Mouse (Mus musculus): ENCODE measurements at regions not wholly inside any gene's neighbourhood (a gene's known extent, or its start where the extent isn't known, plus 50 kb on each side); places are given as distances from the start of the nearest gene placed in this dataset.

DNA sequence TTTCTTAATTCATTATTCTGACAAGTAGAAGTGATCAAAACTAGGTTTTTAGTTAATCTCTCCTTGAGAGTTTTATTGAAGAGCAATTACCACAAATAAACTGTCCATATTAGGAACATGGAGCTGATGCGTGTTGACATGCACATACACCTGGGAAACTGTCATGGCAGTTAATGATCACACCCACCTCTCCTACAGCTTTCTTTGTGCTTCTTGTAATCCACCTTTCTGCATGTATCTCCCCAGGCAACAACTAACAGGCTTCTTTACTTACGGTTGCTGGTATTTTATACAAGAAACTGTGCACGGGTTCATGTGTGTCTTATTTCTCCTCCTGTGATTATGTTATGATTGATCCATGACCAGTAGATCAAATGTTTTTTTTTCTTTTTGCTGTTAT is 296.0 kb upstream of the Nr5a2 start:
- dilution Hi-C loops (cut with MboI; ENCODE audit: extremely low pct_ligation_motif_present, extremely low pct_unique_long_range_greater_than_20kb, low sequenced_read_pairs) = no loop called here
- in situ Hi-C loops (cut with MboI; ENCODE audit: low pct_ligation_motif_present, low pct_unique_long_range_greater_than_20kb, low sequenced_read_pairs) = no loop called here
- no peak for DNase-seq (ENCODE audit: extremely low read depth)

DNA sequence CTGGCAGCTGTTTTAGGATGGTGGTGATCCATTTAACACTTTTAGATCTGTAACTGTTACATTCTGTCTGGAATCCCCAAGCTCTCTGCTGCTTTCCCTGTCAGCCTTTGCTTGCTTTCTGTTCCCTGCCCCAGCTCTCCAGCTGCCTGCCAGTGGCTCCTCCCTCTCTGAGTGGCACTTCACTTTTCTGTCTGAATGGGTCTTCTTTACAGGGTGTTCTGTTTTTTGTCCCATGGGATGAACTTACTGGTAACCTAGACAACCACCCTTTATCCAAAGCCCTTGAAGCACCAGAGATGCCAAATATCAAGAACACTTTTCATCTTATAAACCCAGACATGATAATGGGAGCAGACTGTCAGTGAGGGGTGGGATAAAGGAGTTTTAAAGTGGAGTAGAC is 294.8 kb upstream of the Nr5a2 start:
- Histone ChIP-seq H3K79me2 (replicated peaks; ENCODE audit: control insufficient read depth, extremely low read depth, insufficient read depth, poor library complexity, severe bottlenecking) (no peaks in the 10 kb centered on the region), H3K9ac (ENCODE audit: insufficient read depth, low read depth) (no peak overlapping the region), H3K4me2 (ENCODE audit: insufficient read depth, low read depth, poor library complexity, severe bottlenecking) (no peak overlapping the region), H3K9me3 (replicated peaks; ENCODE audit: low read length) (no peaks in the 10 kb centered on the region), H3K4me1 (ENCODE audit: control insufficient read depth in 1 of 2, insufficient read depth in 2 of 2) (peaks cover 0 to 7% of the 10 kb centered on the region in 2 experiments; a peak in 1 of 4 replicates), H3K27me3 (replicated peaks) (no peaks in the 10 kb centered on the region), H3K27ac (ENCODE audit: insufficient read depth, low read depth) (no peak overlapping the region), H3K4me3 (replicated peaks in 1 of 3; ENCODE audit: low read depth in 2 of 3, low read length in 2 of 3, poor library complexity in 1 of 3) (no peak overlapping the region), H3K36me3 (replicated peaks in 1 of 2; ENCODE audit: control insufficient read depth in 1 of 2, insufficient read depth in 1 of 2, low read length in 1 of 2) (no peaks in the 10 kb centered on the region)
- no peak for TF ChIP-seq SIN3A (IDR thresholded peaks at IDR 0.05; ENCODE audit: low read length)
- TF ChIP-seq MAZ (IDR thresholded peaks at IDR 0.05; ENCODE audit: low read depth, low read length) = no peak
- no peak for TF ChIP-seq E2F4 (IDR thresholded peaks at IDR 0.05; ENCODE audit: insufficient replicate concordance, low read depth, low read length)
- no peak for TF ChIP-seq MAX (IDR thresholded peaks at IDR 0.05; ENCODE audit: low read length)
- no peak for TF ChIP-seq ELF1 (IDR thresholded peaks at IDR 0.05; ENCODE audit: low read depth, low read length)
- no peak for TF ChIP-seq ZC3H11A (IDR thresholded peaks at IDR 0.05; ENCODE audit: low read depth, low read length)
- TF ChIP-seq NRF1 (IDR thresholded peaks at IDR 0.05; ENCODE audit: low read depth, low read length) = no peak
- no peak for TF ChIP-seq CHD2 (IDR thresholded peaks at IDR 0.05; ENCODE audit: low read length)
- no peak for TF ChIP-seq RAD21 (IDR thresholded peaks at IDR 0.05; ENCODE audit: low read depth, low read length)
- no peak for TF ChIP-seq EP300 (IDR thresholded peaks at IDR 0.05; ENCODE audit: low read length)
- TF ChIP-seq GABPA (IDR thresholded peaks at IDR 0.05; ENCODE audit: insufficient replicate concordance, low read depth, low read length) = no peak
- TF ChIP-seq MAFK (IDR thresholded peaks at IDR 0.05; ENCODE audit: insufficient replicate concordance, low read length) = no peak
- TF ChIP-seq NELFE (IDR thresholded peaks at IDR 0.05; ENCODE audit: low read depth, low read length) = no peak
- in situ Hi-C loops (cut with MboI; ENCODE audit: low pct_ligation_motif_present, low pct_unique_long_range_greater_than_20kb, low sequenced_read_pairs) (no loop called here), dilution Hi-C loops (cut with MboI; ENCODE audit: extremely low pct_ligation_motif_present, extremely low pct_unique_long_range_greater_than_20kb, low sequenced_read_pairs) (no loop called here)
- peak; percentile 9 for DNase-seq (ENCODE audit: extremely low read depth)

More for the DNA sequence above, 296.0 kb upstream of the Nr5a2 start:
- TF ChIP-seq SIN3A (IDR thresholded peaks at IDR 0.05; ENCODE audit: low read length) (no peak), POLR2A (IDR thresholded peaks at IDR 0.05; ENCODE audit: low read depth, low read length) (no peak), KAT2A (IDR thresholded peaks at IDR 0.05; ENCODE audit: insufficient replicate concordance, low read length) (no peak), CHD2 (IDR thresholded peaks at IDR 0.05; ENCODE audit: low read length) (no peak), ZNF384 (IDR thresholded peaks at IDR 0.05; ENCODE audit: low read depth, low read length) (no peak), E2F4 (IDR thresholded peaks at IDR 0.05; ENCODE audit: insufficient replicate concordance, low read depth, low read length) (no peak), ZMIZ1 (IDR thresholded peaks at IDR 0.05; ENCODE audit: low read depth, low read length) (no peak), ELF1 (IDR thresholded peaks at IDR 0.05; ENCODE audit: low read depth, low read length) (no peak), PAX5 (IDR thresholded peaks at IDR 0.05; ENCODE audit: low read length) (no peak), UBTF (IDR thresholded peaks at IDR 0.05; ENCODE audit: low read depth, low read length) (no peak), HCFC1 (IDR thresholded peaks at IDR 0.05; ENCODE audit: low read depth, low read length) (no peak), NELFE (IDR thresholded peaks at IDR 0.05; ENCODE audit: low read depth, low read length) (no peak), CHD1 (IDR thresholded peaks at IDR 0.05; ENCODE audit: low read depth, low read length) (no peak), EP300 (IDR thresholded peaks at IDR 0.05; ENCODE audit: low read length) (no peak), TBP (conservative IDR thresholded peaks at IDR 0.05; ENCODE audit: low read depth, low read length) (no peak), IRF4 (IDR thresholded peaks at IDR 0.05; ENCODE audit: low read depth, low read length) (no peak)
- H3K4me3 ChIP-seq (replicated peaks in 1 of 3; ENCODE audit: low read depth in 2 of 3, low read length in 2 of 3, poor library complexity in 1 of 3) = no peak overlapping the region
- H3K4me1 ChIP-seq (ENCODE audit: control insufficient read depth in 1 of 2, insufficient read depth in 2 of 2) = peaks cover 0 to 7% of the 10 kb centered on the region in 2 experiments; a peak in 1 of 4 replicates
- no peaks in the 10 kb centered on the region for H3K36me3 ChIP-seq (replicated peaks in 1 of 2; ENCODE audit: control insufficient read depth in 1 of 2, insufficient read depth in 1 of 2, low read length in 1 of 2)
- H3K27me3 ChIP-seq (replicated peaks) = no peaks in the 10 kb centered on the region
- H3K79me2 ChIP-seq (replicated peaks; ENCODE audit: control insufficient read depth, extremely low read depth, insufficient read depth, poor library complexity, severe bottlenecking) = no peaks in the 10 kb centered on the region
- no peak overlapping the region for H3K9ac ChIP-seq (ENCODE audit: insufficient read depth, low read depth)
- no peaks in the 10 kb centered on the region for H3K9me3 ChIP-seq (replicated peaks; ENCODE audit: low read length)
- H3K27ac ChIP-seq (ENCODE audit: insufficient read depth, low read depth) = no peak overlapping the region
- no peak overlapping the region for H3K4me2 ChIP-seq (ENCODE audit: insufficient read depth, low read depth, poor library complexity, severe bottlenecking)
